Mouse (Mus musculus) R1 (cell line): Measurements from ENCODE around the gene Nploc4.

Experiments
- DNase-seq: peaks from one replicate; pipeline ENCODE4 v3.0.0-alpha.2; 2018; ENCODE audit warnings: low read depth, low spot score

The Nploc4 gene

GRCm38 (mm10) chr11:120378611-120379540 is 58.6 kb downstream of the Nploc4 start, which contains the start of gene Faap100:
Gene Faap100, minus strand, starts transcription at chr11:120378764.
- DNase-seq, result peak; percentile 95

DNA sequence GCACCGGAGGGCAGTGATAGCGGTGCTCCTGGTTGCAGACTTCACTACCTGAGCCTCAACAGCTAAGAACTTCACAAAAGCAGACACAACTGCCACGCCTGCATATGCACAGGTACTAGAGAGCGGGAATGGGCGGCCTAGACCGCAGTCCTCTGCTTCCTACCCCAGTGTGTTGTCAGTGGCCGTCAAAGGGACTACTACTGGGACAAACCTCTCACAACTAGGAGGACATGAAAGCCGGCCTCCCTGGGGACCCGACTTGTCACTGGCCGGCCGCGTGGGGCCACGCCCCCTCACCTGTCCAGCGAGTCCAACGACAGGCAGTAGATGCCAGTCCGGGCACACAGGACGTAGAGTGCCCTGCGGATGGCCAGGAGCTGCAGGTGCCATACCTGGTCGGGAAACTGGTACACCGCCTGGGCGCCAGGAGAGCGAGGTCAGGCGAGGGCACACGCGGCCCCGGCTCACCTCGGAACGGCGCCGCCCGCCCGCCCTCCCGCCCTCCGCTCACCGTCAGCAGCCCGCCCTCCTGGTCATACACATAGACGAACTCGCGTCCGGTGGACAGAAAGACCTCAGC is 59.4 kb downstream of the Nploc4 start:
- no peak for DNase-seq

DNA sequence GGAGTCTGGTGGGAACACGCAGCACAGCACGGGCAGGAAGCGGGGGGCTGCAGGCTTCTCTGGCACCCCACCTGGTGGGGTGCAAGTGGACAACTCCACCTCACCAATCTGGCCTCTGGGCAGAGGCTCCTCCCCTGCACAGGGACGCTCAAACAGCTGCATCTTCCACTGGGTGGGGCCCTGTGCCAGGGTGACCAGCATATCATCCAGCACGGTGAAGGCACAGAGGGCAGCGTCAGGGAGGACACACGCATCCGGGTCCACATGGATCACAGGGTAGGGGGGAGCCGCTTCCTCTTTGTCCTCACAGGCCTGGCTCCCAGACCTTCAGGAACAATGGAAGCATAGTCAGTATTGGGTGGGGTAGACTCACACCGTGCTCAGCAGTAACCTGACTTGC is 60.2 kb downstream of the Nploc4 start:
- DNase-seq, result no peak

GRCm38 (mm10) chr11:120376302-120377160 is 61.0 kb downstream of the Nploc4 start:
- DNase-seq, result no peak

DNA sequence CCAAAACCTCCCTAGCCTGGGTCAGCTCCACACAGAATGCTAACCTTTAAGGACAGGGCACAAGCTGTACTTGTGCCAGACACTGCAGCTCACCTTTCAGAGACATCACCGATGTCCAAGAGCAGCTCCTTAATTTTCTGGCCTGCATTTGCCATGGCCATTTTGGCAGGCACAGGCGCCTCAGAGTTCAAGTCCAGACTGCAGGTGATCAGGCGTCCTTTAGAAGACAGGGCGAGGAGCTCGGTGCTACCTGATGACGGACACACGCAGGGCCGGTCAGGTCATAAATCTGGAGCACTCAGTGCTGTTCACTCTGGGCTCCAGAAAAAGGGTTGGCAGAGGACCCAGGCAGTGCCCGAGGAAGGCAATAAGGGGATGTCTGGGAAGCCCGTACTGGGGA is 62.2 kb downstream of the Nploc4 start:
- no peak for DNase-seq

GRCm38 (mm10) chr11:120373820-120374586 is 63.5 kb downstream of the Nploc4 start:
- DNase-seq, result no peak

DNA sequence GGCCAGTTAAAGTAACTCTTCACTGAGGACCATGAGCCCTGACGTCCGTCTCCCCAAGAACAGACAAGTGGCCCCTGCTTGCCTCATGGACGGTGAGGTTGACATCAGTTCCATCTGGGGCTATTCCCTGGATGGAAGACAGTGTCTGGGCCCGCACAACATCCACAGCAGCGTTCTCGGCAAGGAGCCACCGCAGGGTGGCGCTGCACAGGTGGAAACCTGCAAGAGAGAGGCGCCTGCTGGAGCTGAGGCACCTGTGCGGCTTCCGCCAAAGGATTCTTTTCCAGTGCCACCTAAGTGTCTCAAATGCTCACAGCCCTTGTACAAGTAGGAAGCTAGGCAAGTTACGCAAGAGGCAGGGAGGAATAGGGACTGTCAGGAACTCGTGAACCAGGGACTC is 64.5 kb downstream of the Nploc4 start:
- DNase-seq, result peak; percentile 77

- DNase-seq, result peak; percentile 78
Observed at GRCm38 (mm10) chr11:120369656-120370055, 67.9 kb downstream of the Nploc4 start.

- peak; percentile 44 for DNase-seq
Observed at GRCm38 (mm10) chr11:120366443-120367027, 71.0 kb downstream of the Nploc4 start.

GRCm38 (mm10) chr11:120362891-120363290 is 74.6 kb downstream of the Nploc4 start:
- no peak for DNase-seq

DNA sequence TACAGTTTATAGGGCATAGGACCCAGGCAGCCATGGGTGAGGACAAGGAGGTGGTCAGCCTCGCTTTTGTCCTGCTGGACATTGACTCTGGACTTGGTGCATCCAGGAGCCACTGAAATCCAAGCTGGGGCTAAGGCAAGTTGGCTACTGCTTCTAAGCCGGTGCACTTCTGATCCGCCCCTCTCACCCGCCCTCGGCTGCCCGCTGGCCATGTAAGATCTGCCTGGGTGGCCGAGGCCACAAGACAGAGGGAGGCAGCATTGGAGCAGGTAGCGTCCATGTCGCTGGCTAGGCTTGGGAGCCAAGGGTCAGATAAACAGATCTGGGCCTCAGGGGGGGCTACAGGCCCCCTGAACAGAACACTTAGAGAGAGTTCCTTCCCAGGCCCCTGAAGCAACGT is 76.2 kb downstream of the Nploc4 start, which contains the start of gene Fscn2:
Gene Fscn2 (plus strand): TSS at position 240 of the 400 bp plus-strand sequence.
- DNase-seq, result no peak

- DNase-seq, result no peak
Observed at GRCm38 (mm10) chr11:120360755-120361154, 76.8 kb downstream of the Nploc4 start.

GRCm38 (mm10) chr11:120360062-120360461 is 77.4 kb downstream of the Nploc4 start:
- no peak for DNase-seq

GRCm38 (mm10) chr11:120359391-120359790 is 78.1 kb downstream of the Nploc4 start:
- DNase-seq, result no peak

DNA sequence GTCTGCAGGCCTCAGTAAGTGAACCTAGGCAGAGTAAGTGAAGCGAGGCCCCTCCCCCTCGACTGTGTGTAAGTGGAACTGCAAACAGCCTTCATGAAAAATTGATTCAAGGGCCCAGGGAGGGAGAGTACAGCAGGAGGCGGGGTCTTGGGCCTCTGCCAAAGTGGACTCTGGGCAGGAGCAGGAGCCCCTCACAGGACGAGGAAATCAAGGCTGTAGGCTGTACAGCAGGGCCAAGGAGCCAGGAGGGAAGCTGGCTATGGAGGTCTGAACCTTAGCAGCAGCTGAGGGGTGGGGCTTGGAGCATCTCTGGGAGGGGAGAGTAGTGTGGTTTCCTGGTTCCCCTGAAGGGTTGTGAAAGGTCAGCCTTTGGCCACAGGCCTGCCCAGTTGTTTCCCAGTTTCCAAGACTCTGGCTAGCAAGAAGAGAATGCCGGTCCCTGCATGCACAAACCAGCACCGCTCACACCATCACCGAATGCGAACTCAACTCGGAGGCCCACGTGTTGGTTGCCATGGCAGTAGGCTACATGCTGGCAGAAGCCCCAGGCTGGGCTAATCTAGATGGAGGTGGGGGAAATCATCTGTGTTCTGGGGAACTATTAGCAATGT is 79.6 kb downstream of the Nploc4 start:
- peak; percentile 54 for DNase-seq

- no peak for DNase-seq
Observed at GRCm38 (mm10) chr11:120356900-120357299, 80.6 kb downstream of the Nploc4 start.

- DNase-seq, result peak; percentile 58
Observed at GRCm38 (mm10) chr11:120356319-120356840, 81.1 kb downstream of the Nploc4 start.

DNA sequence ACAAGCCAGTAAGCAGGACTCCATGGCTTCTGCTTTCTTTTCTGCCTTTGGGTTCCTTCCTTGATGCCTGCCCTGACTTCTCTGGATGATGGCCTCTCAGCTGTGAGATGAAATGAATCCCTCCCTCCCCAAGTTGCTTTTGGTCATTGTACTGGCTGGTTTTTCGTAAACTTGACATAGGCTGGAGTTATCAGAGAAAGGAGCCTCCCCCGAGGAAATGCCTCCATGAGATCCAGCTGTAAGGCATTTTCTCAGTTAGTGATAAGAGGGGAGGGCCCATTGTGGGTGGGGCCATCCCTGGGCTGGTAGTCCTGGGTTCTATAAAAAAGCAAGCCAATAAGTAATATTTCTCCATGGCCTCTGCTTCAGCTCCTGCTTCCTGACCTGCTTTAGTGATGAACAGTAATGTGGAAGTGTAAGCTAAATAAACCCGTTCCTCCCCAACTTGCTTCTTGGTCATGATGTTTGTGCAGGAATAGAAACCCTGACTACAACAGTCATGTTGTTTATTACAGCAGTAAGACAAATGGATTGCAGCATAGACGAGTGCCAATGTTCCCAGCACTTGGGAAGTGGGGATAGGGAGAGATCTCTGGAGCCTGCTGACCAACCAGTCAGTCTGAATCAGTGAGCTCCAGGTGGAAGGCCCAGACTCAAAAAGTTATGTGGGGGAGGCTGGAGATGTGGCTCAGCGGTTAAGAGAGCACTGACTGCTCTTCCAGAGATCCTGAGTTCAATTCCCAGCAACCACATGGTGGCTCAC is 82.0 kb downstream of the Nploc4 start:
- DNase-seq, result no peak
